Mouse (Mus musculus) liver, embryonic 15.5 days (tissue): ENCODE data around the gene Slc25a23. TPM values are rescaled to one million over a fixed set of nuclear protein-coding genes. Genes with fewer than 3 reads are reported as not detected.

Source experiments
- ATAC-seq: fragments of 200-750 bp; cut with Nextera tagmentation; 2 replicates; pipeline ENCODE4 v1.8.0; 2017; ENCODE audit warnings: moderate number of reproducible peaks, mild to moderate bottlenecking, moderate library complexity; ENCODE audit not compliant: insufficient read depth
- H3K27ac ChIP-seq: fragments of 300-500 bp; sonication (generic); replicated peaks from 2 replicates; pipeline ENCODE4 v1.5.1; 2015; ENCODE audit warnings: mild to moderate bottlenecking, inconsistent platforms
- H3K27me3 ChIP-seq: fragments of 300-500 bp; sonication (generic); 2 replicates; pipeline ENCODE4 v1.6.1; 2015; ENCODE audit warnings: mild to moderate bottlenecking, inconsistent platforms
- H3K36me3 ChIP-seq: fragments of 300-500 bp; sonication (generic); replicated peaks from 2 replicates; pipeline ENCODE4 v1.6.1; 2015; ENCODE audit warnings: moderate library complexity, mild to moderate bottlenecking, inconsistent platforms
- H3K4me1 ChIP-seq: fragments of 300-500 bp; sonication (generic); replicated peaks from 2 replicates; pipeline ENCODE4 v1.6.1; 2015; ENCODE audit warnings: inconsistent platforms
- H3K4me2 ChIP-seq: fragments of 300-500 bp; sonication (generic); 2 replicates; pipeline ENCODE4 v1.6.1; 2015; ENCODE audit warnings: moderate library complexity, mild to moderate bottlenecking, inconsistent platforms
- H3K4me3 ChIP-seq: fragments of 300-500 bp; sonication (generic); replicated peaks from 2 replicates; pipeline ENCODE4 v1.5.1; 2015; ENCODE audit warnings: mild to moderate bottlenecking, inconsistent platforms
- H3K9ac ChIP-seq: fragments of 300-500 bp; sonication (generic); 2 replicates; pipeline ENCODE4 v1.6.1; 2015; ENCODE audit warnings: moderate library complexity, mild to moderate bottlenecking, inconsistent platforms
- H3K9me3 ChIP-seq: fragments of 300-500 bp; sonication (generic); replicated peaks from 2 replicates; pipeline ENCODE4 v1.6.1; 2016; ENCODE audit warnings: inconsistent platforms
- WGBS: fragments of 180-500 bp; shearing (Covaris S2); methylation state at CpG from one replicate; pipeline ENCODE4 v1.1.7; 2015; ENCODE audit warnings: mixed read lengths; ENCODE audit not compliant: insufficient replicate concordance; 5-methylcytosine and 5-hydroxymethylcytosine counted together
- polyA plus RNA-seq: library from polyadenylated mRNA; unstranded; fragments of >200 nt; fragmentation: Nextera tagmentation; extraction: Ambion mirVana; gene quantifications from 2 replicates; pipeline ENCODE4 v1.2.1, GENCODE M21; 2015

Gene Slc25a23
- polyA plus RNA-seq, 1 experiment from 2014 or later = 4.9 TPM

GRCm38 (mm10) chr17:57012245-57012795 is 47.3 kb downstream of the Slc25a23 start:
- Histone ChIP-seq H3K36me3 (peaks cover 23% of the 10 kb centered on the region), H3K27me3 (no peaks in the 10 kb centered on the region), H3K27ac (peak overlapping the region; percentile 90), H3K4me1 (peaks cover 43% of the 10 kb centered on the region), H3K4me2 (peak overlapping the region; percentile 92), H3K4me3 (peak overlapping the region; percentile 74), H3K9ac (peak overlapping the region; percentile 75), H3K9me3 (no peaks in the 10 kb centered on the region)
- no peak for ATAC-seq
- WGBS = 71% methylated on average over 13 of the region's 13 CpGs

DNA sequence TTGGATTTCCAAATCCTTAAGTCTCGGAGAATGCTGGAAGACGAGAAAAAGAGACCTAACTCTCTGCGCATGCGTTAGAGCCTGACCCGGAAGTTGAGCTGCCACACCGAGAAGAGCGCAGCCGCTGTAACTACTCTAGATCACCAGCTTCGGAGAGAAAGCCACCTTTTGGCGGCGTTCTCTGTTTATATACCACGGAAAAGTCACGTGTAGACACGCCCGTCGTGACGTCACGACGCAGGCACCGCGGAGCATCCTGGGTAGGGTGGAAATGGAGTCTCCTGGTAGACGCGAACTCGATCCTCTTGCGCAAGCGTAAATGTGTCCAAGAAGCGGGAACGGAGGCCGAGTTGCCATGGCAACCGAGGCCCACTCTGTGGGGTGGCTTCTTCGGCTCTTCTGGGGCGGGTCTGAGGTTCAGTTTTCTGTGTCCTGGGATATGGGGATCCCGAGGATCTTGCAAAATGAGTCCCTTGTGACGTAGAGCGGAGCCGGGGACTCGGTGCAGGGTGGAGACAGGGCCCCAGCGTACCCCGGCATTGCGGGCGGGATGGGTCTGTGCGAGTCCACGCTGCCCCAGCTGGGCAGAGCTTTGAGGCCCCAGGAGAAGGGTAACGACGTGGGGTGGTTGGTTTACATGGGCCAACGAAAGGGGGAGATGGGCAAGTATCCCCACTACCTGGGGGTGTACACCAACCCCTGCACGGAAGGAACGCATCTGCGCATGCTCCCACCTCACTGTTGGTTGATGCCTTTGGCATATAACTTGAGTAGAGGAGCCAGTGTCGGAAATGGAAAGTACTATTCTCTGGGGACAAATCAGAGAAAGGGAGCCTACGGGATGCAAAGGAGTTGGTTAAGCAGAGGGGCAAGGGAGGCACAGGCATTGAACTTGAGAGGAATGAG is 48.2 kb downstream of the Slc25a23 start, which contains the start of the genes Gtf2f1 and Gm17949:
Gtf2f1 (minus strand) TSS at position 53 of the 906 bp plus-strand sequence.
Gm17949 (plus strand) TSS at position 234 of the 906 bp plus-strand sequence.
- Histone ChIP-seq H3K36me3 (peaks cover 31% of the 10 kb centered on the region), H3K4me3 (peak within 1 kb of the TSS; percentile 74), H3K4me2 (peak within 1 kb of the TSS; percentile 92), H3K9ac (peak within 1 kb of the TSS; percentile 82), H3K27me3 (no peaks in the 10 kb centered on the region), H3K27ac (peak within 1 kb of the TSS; percentile 90), H3K9me3 (no peaks in the 10 kb centered on the region), H3K4me1 (peaks cover 50% of the 10 kb centered on the region)
- peak; percentile 87 for ATAC-seq
- WGBS = under 1% methylated on average over 51 of the region's 51 CpGs

DNA sequence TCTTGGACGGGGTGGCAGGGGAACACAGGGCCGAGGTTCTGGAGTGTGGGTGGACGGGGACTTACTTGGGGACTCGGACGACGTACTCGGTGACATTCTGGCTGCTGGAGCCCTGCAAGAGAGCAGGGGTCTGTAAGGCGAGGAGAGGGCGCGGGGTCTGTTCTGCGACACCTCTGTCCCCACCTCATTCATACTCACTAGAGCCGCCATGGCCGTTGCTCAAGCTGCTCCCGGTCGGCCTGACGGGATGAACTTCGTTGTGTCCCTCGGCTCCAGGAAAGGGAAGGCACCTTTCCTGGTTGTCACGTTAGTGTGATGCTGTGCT is 48.8 kb downstream of the Slc25a23 start:
- Histone ChIP-seq H3K27me3 (no peaks in the 10 kb centered on the region), H3K4me2 (peak overlapping the region; percentile 92), H3K36me3 (peaks cover 37% of the 10 kb centered on the region), H3K27ac (peak overlapping the region; percentile 90), H3K9me3 (no peaks in the 10 kb centered on the region), H3K4me3 (peak overlapping the region; percentile 74), H3K9ac (peak overlapping the region; percentile 82), H3K4me1 (peaks cover 46% of the 10 kb centered on the region)
- ATAC-seq = peak; percentile 59
- under 1% methylated on average over 19 of the region's 19 CpGs for WGBS

DNA sequence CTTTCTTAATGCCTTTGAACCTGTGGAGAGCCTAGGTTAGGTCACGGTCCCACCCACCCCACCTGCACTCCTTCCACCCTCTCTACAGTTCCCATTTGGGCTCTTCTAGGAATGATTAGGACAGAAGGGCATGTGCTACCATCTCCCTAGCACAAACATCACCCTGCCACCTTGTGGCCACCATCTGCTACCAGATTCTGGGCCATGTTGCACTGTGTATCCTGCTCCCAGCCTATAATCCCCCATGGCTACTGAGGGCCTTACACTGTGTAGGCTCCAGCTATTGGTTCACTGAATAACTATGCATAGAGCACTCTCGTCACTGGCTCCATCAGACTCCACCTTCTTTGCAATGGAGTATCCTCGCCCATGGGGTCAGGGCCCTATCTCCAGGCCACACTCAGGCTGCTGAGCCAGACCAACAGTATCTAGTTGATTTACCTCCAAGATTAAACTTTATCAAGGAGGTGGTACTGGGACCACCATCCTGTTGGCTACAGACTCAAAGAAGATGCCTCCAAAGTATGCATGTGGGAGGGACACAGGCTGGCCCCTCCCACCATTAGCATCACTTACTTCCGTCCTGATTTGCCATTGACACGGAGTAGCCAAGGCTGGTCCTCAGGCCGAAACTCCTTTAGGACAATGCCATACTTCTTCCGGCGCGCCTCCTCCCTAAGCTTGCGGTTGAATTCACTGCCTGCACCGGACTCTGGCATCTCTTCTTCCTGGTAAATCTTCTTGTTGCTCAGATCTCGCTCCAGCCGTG is 52.3 kb downstream of the Slc25a23 start:
- H3K4me3 ChIP-seq = no peak overlapping the region
- peaks cover 56% of the 10 kb centered on the region for H3K4me1 ChIP-seq
- no peaks in the 10 kb centered on the region for H3K9me3 ChIP-seq
- H3K4me2 ChIP-seq = no peak overlapping the region
- no peaks in the 10 kb centered on the region for H3K27me3 ChIP-seq
- no peak for ATAC-seq
- peaks cover 73% of the 10 kb centered on the region for H3K36me3 ChIP-seq
- H3K27ac ChIP-seq = no peak overlapping the region
- H3K9ac ChIP-seq = no peak overlapping the region
- 79% methylated on average over 13 of the region's 13 CpGs for WGBS

GRCm38 (mm10) chr17:57003994-57004393 is 55.7 kb downstream of the Slc25a23 start:
- no peaks in the 10 kb centered on the region for H3K27me3 ChIP-seq
- H3K27ac ChIP-seq = no peak overlapping the region; the same call in 1 of the 2 replicates
- H3K4me1 ChIP-seq = peaks cover 45% of the 10 kb centered on the region
- peaks cover 78% of the 10 kb centered on the region for H3K36me3 ChIP-seq
- WGBS = 54% methylated on average over 7 of the region's 7 CpGs
- H3K9ac ChIP-seq = no peak overlapping the region; the same call in 1 of the 2 replicates
- peak; percentile 63 for ATAC-seq
- H3K4me3 ChIP-seq = no peak overlapping the region
- H3K4me2 ChIP-seq = no peak overlapping the region; the same call in 1 of the 2 replicates
- H3K9me3 ChIP-seq = no peaks in the 10 kb centered on the region

GRCm38 (mm10) chr17:57001228-57001627 is 58.4 kb downstream of the Slc25a23 start:
- no peaks in the 10 kb centered on the region for H3K9me3 ChIP-seq
- no peak overlapping the region for H3K9ac ChIP-seq
- peaks cover 55% of the 10 kb centered on the region for H3K36me3 ChIP-seq
- H3K27ac ChIP-seq = no peak overlapping the region
- no peak overlapping the region for H3K4me2 ChIP-seq
- WGBS = 61% methylated on average over 8 of the region's 8 CpGs
- H3K27me3 ChIP-seq = no peaks in the 10 kb centered on the region
- no peak for ATAC-seq
- no peak overlapping the region for H3K4me3 ChIP-seq
- H3K4me1 ChIP-seq = peaks cover 45% of the 10 kb centered on the region

DNA sequence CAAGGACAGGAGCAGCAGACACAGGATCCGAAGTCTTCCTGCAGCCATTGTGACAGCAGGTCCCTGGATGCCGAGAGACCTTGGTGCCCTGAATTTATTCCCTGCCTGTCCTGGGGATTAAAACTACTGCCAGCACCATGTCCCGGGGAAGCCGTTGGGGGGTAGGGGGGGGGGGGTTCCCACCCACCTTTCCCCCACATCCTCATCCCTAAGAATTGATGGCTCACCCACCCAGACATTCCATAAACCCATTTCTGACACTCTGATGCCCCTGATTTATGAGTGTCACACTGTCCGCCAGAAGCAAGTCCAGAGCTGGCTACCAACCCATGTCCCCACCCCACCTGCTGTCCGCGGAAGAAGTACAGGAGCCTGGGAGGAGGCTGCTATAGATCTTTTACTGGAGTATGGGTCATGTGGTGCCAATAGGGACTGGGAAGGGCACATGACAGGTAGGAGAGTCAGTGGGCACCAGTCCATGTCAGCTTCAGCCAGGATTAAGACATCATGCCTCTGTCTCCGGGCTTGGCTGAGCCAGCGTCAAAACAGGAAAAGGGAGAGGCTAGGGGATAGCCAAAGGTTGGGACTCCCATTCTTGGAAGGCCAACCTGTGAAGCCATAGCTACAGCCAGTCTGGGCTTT is 59.6 kb downstream of the Slc25a23 start, which contains the start of gene Pspn:
Pspn (minus strand) TSS at position 51 of the 642 bp plus-strand sequence.
- H3K4me2 ChIP-seq = no peak within 1 kb of the TSS
- no peaks in the 10 kb centered on the region for H3K27me3 ChIP-seq
- 81% methylated on average over 9 of the region's 9 CpGs for WGBS
- no peak within 1 kb of the TSS for H3K9ac ChIP-seq
- H3K36me3 ChIP-seq = peaks cover 55% of the 10 kb centered on the region
- H3K4me1 ChIP-seq = peaks cover 45% of the 10 kb centered on the region
- no peak for ATAC-seq
- no peak within 1 kb of the TSS for H3K27ac ChIP-seq
- no peak within 1 kb of the TSS for H3K4me3 ChIP-seq
- H3K9me3 ChIP-seq = no peaks in the 10 kb centered on the region

GRCm38 (mm10) chr17:56999414-56999813 is 60.2 kb downstream of the Slc25a23 start:
- Histone ChIP-seq H3K36me3 (peaks cover 55% of the 10 kb centered on the region), H3K9me3 (no peaks in the 10 kb centered on the region), H3K4me3 (no peak overlapping the region), H3K27ac (no peak overlapping the region), H3K9ac (no peak overlapping the region), H3K27me3 (no peaks in the 10 kb centered on the region), H3K4me2 (no peak overlapping the region), H3K4me1 (peaks cover 40% of the 10 kb centered on the region)
- 81% methylated on average over 9 of the region's 9 CpGs for WGBS
- ATAC-seq = no peak

DNA sequence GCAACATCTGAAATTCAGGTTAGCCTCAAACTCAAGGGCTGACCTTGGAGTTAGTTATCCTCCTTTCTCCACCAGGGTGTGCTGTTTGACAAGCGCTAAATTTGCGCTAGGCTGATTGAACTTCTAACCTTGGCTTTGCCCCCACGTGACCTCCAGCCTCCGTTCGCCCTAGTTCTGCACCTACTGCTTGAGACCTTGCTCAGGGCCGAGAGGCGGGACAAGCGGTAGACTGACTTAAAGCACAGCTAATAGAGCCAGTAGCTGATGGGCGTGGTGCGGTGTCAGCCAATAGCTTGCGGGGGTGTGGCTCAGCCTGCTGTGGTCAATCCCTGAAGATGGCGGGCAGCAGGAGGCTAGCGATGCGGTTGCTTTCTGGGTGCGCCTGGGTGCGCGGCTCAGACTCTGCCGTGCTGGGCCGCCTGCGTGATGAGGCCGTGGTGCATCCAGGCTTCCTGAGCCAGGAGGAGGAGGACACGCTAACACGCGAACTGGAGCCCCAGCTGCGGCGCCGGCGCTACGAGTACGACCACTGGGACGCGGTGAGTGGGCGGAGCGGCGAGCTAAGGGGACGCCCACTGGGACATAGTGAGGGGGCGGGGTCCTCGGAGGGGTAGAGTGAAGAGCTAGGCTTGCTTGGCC is 62.5 kb downstream of the Slc25a23 start, which contains the start of gene Alkbh7:
Alkbh7 (plus strand) TSS at position 311 of the 639 bp plus-strand sequence.
- peaks cover 56% of the 10 kb centered on the region for H3K36me3 ChIP-seq
- peak within 1 kb of the TSS; percentile 78 for H3K27ac ChIP-seq

DNA sequence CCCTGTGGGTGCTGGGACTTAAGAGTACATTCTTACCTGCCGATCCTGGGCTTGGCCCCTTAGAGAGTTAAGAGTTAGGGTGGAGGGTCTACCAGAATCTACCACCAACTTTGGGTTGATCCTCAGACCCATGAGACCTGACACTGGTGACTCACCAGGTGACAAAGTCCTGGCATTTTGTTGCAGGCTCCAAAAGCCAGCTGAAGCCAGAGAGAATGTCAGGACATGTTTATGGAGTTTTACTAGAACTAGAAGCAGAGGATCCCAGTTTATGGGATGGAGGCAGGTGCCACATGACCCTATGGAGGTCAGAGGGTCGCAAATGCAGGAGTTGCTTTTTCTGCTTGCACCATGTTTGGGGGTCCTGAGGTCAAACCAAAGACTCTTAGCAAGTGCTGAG is 63.2 kb downstream of the Slc25a23 start:
- ATAC-seq = no peak
- H3K36me3 ChIP-seq = peaks cover 57% of the 10 kb centered on the region
- peak overlapping the region; percentile 89 for H3K4me2 ChIP-seq
- no peak overlapping the region for H3K27ac ChIP-seq
- 57% methylated on average over 2 of the region's 2 CpGs for WGBS
- 0 out of 2 replicates have a peak overlapping the region, but pooled peaks have one; percentile 13 for H3K9ac ChIP-seq
- peaks cover 29% of the 10 kb centered on the region for H3K4me1 ChIP-seq
- H3K27me3 ChIP-seq = no peaks in the 10 kb centered on the region
- peak overlapping the region; percentile 88 for H3K4me3 ChIP-seq
- H3K9me3 ChIP-seq = no peaks in the 10 kb centered on the region

More for the DNA sequence above, 62.5 kb downstream of the Slc25a23 start, which contains the start of gene Alkbh7:
- Histone ChIP-seq H3K4me2 (peak within 1 kb of the TSS; percentile 89), H3K9me3 (no peaks in the 10 kb centered on the region), H3K4me1 (peaks cover 30% of the 10 kb centered on the region), H3K27me3 (no peaks in the 10 kb centered on the region), H3K9ac (peak within 1 kb of the TSS; percentile 72), H3K4me3 (peak within 1 kb of the TSS; percentile 88)
- ATAC-seq = peak; percentile 99
- WGBS = under 1% methylated on average over 38 of the region's 38 CpGs
